Mouse (Mus musculus): ENCODE data around the gene Eps8l1.

- no peak for TF ChIP-seq POLR2A (IDR thresholded peaks at IDR 0.05; ENCODE audit: control insufficient read depth, low read depth, low read length)
- no peak for TF ChIP-seq CTCF (IDR thresholded peaks at IDR 0.05; ENCODE audit: control insufficient read depth, insufficient read depth, insufficient replicate concordance, low read depth, low read length)
Observed at GRCm38 (mm10) chr7:4527302-4527689, 66.8 kb downstream of the Eps8l1 start.
